Mouse (Mus musculus) MEL (cell line): ENCODE results near the gene Acot13. TPM values are rescaled to one million over a fixed set of nuclear protein-coding genes. Genes with fewer than 3 reads are reported as not detected.
"Not testable (repeated sequence)": the region's sequence is repeated elsewhere in the genome, so short reads cannot be mapped to it uniquely, and the experiment has no call there.

Experiments
- DNase-seq: peaks from one replicate; pipeline ENCODE4 v3.0.0; 2011; ENCODE audit warnings: low read depth, low spot score
- H3K27ac ChIP-seq: 2 replicates; pipeline ENCODE4 v1.5.1; 2012; ENCODE audit warnings: low read depth, mild to moderate bottlenecking, control low read depth, low read length, moderate library complexity; ENCODE audit not compliant: control insufficient read depth
- H3K27me3 ChIP-seq, 2 experiments: fragments of 150-350 bp in 1 of 2; sonication (generic) in 1 of 2; 2 replicates each; pipeline ENCODE4 v1.6.1; 2012; ENCODE audit warnings: low read length in 2 of 2, mild to moderate bottlenecking in 2 of 2, improper control_type of control experiment in 1 of 2, moderate library complexity in 1 of 2; ENCODE audit not compliant: insufficient read depth in 2 of 2, control insufficient read depth in 1 of 2
- H3K36me3 ChIP-seq, 2 experiments: 2 replicates each; pipeline ENCODE4 v1.6.1; 2012 to 2014; ENCODE audit warnings: low read length in 2 of 2, improper control_type of control experiment in 1 of 2, inconsistent platforms in 1 of 2, mild to moderate bottlenecking in 1 of 2; ENCODE audit not compliant: insufficient read depth in 2 of 2, control insufficient read depth in 1 of 2
- H3K4me1 ChIP-seq, 2 experiments: fragments of 150-350 bp in 1 of 2; sonication (generic) in 1 of 2; 2 replicates each; pipeline ENCODE4 v1.6.1; 2012; ENCODE audit warnings: low read length in 2 of 2, improper control_type of control experiment in 1 of 2, mild to moderate bottlenecking in 1 of 2; ENCODE audit not compliant: insufficient read depth in 2 of 2, control insufficient read depth in 1 of 2
- H3K4me3 ChIP-seq, 2 experiments: fragments of 150-350 bp in 1 of 2; sonication (generic) in 1 of 2; 2 replicates each; pipeline ENCODE4 v1.5.1; 2012; ENCODE audit warnings: low read depth in 2 of 2, low read length in 2 of 2, mild to moderate bottlenecking in 2 of 2, moderate library complexity in 2 of 2, control low read depth in 1 of 2, improper control_type of control experiment in 1 of 2; ENCODE audit not compliant: control insufficient read depth in 1 of 2, insufficient read depth in 1 of 2
- H3K79me2 ChIP-seq: 2 replicates; pipeline ENCODE4 v1.6.1; 2012; ENCODE audit warnings: mild to moderate bottlenecking, low read length, moderate library complexity; ENCODE audit not compliant: control insufficient read depth, poor library complexity, insufficient read depth
- H3K9ac ChIP-seq: 2 replicates; pipeline ENCODE4 v1.6.1; 2012; ENCODE audit warnings: low read depth, mild to moderate bottlenecking, control low read depth, low read length, moderate library complexity; ENCODE audit not compliant: control insufficient read depth, poor library complexity, severe bottlenecking
- H3K9me3 ChIP-seq: fragments of 150-350 bp; sonication (generic); replicated peaks from 2 replicates; pipeline ENCODE4 v1.6.1; 2012; ENCODE audit warnings: mild to moderate bottlenecking, low read length, improper control_type of control experiment, moderate library complexity; ENCODE audit not compliant: insufficient read depth
- NELFE ChIP-seq: IDR thresholded peaks from 2 replicates; pipeline ENCODE4 v1.6.1; 2011; ENCODE audit warnings: low read depth, low read length, improper control_type of control experiment
- POLR2A ChIP-seq, 2 experiments: IDR thresholded peaks; 2 replicates each; pipeline ENCODE4 v1.6.1; 2011 to 2012; ENCODE audit warnings: low read length in 2 of 2, mild to moderate bottlenecking in 2 of 2, control low read depth in 1 of 2, improper control_type of control experiment in 1 of 2, low read depth in 1 of 2, moderate library complexity in 1 of 2; ENCODE audit not compliant: control insufficient read depth in 1 of 2, insufficient read depth in 1 of 2, poor library complexity in 1 of 2
- TBP ChIP-seq: IDR thresholded peaks from 2 replicates; pipeline ENCODE4 v1.8.0; 2011; ENCODE audit warnings: low read depth, low read length, improper control_type of control experiment
- ZMIZ1 ChIP-seq: IDR thresholded peaks from 2 replicates; pipeline ENCODE4 v1.6.1; 2012; ENCODE audit warnings: low read depth, mild to moderate bottlenecking, inconsistent platforms, low read length, improper control_type of control experiment, moderate library complexity
- polyA plus RNA-seq, 2 experiments: library from polyadenylated mRNA; stranded (reverse) in 1 of 2; unstranded in 1 of 2; fragments of >175 nt in 1 of 2; fragments of >200 nt in 1 of 2; gene quantifications; 2 replicates each; pipeline versions ENCODE4 v1.2.1 to v1.2.4; 2012; ENCODE audit warnings: low replicate concordance in 2 of 2, low read depth in 1 of 2; ENCODE audit not compliant: insufficient read length in 2 of 2, insufficient read depth in 1 of 2, missing spikeins in 1 of 2
- total RNA-seq: library from RNA; depleted of rRNA; stranded (reverse); fragments of 300-350 nt; gene quantifications from 2 replicates; pipeline ENCODE4 v1.2.3, GENCODE M21; 2012; rRNA removed

The Acot13 gene
- total and polyA plus RNA-seq, 3 experiments, result 51.8 to 57.3 TPM; not detected in 1

- TF ChIP-seq ZMIZ1, result peak; percentile 79
- peak; percentile 54 for TF ChIP-seq NELFE
- peak; percentile 92 for TF ChIP-seq TBP
- peak in 1 of 2 experiments; percentile 66; a peak in 2 of 4 replicates for TF ChIP-seq POLR2A (IDR thresholded peaks at IDR 0.05; ENCODE audit: control insufficient read depth in 1 of 2, insufficient read depth in 1 of 2, low read depth in 1 of 2, low read length in 2 of 2, poor library complexity in 1 of 2)
- H3K9me3 ChIP-seq, H3K27ac ChIP-seq, H3K36me3 ChIP-seq, H3K9ac ChIP-seq, H3K4me3 ChIP-seq, H3K4me1 ChIP-seq, H3K27me3 ChIP-seq, H3K79me2 ChIP-seq: not testable (repeated sequence)
- DNase-seq, result peak; percentile 55
Measured at GRCm38 (mm10) chr13:24771482-24771881, 59.9 kb downstream of the Acot13 start.

Other genes with a start within 250 kb of the Acot13 start
- gene Ripor2, start 249.4 kb downstream of the Acot13 start, total RNA-seq, result 13.5 and 13.9 TPM in 2 replicates
- gene Ripor2, start 249.4 kb downstream of the Acot13 start, polyA plus RNA-seq, result 10 to 100 TPM in 1 of 2 experiments, not detected in 1; 18.5 TPM
- gene Armh2, start 90.3 kb downstream of the Acot13 start, total RNA-seq, result not detected in 2 replicates
- gene Armh2, start 90.3 kb downstream of the Acot13 start, polyA plus RNA-seq, result under 1 TPM in 1 of 2 experiments, not detected in 1; 0.19 TPM
- 119 and 127 TPM in 2 replicates for gene Gmnn, start 69.6 kb downstream of the Acot13 start, total RNA-seq
- gene Gmnn, start 69.6 kb downstream of the Acot13 start, polyA plus RNA-seq, result 100 to 1,000 TPM; 129 to 155 TPM
- 32.7 and 39.5 TPM in 2 replicates for gene BC005537, start 29.9 kb downstream of the Acot13 start, total RNA-seq
- 10 to 100 TPM; 48.8 to 62.6 TPM for gene BC005537, start 29.9 kb downstream of the Acot13 start, polyA plus RNA-seq
- gene Tdp2, start 139 bp upstream of the Acot13 start, total RNA-seq, result 33.1 and 36.9 TPM in 2 replicates
- 10 to 100 TPM in 1 of 2 experiments, not detected in 1; 45.3 TPM for gene Tdp2, start 139 bp upstream of the Acot13 start, polyA plus RNA-seq
- not detected in 2 replicates for gene D130043K22Rik, start 13.6 kb upstream of the Acot13 start, total RNA-seq
- not detected for gene D130043K22Rik, start 13.6 kb upstream of the Acot13 start, polyA plus RNA-seq
- gene Aldh5a1, start 106.1 kb upstream of the Acot13 start, total RNA-seq, result 0.04 and 0.07 TPM in 2 replicates
- gene Aldh5a1, start 106.1 kb upstream of the Acot13 start, polyA plus RNA-seq, result under 1 TPM in 1 of 2 experiments, not detected in 1; 0.15 TPM
- gene Gpld1, start 111.6 kb upstream of the Acot13 start, total RNA-seq, result 0.56 and 0.92 TPM in 2 replicates
- gene Gpld1, start 111.6 kb upstream of the Acot13 start, polyA plus RNA-seq, result under 1 TPM in 1 of 2 experiments, not detected in 1; 0.03 TPM
- gene Mrs2, start 188.8 kb upstream of the Acot13 start, total RNA-seq, result 16.6 and 19.1 TPM in 2 replicates
- gene Mrs2, start 188.8 kb upstream of the Acot13 start, polyA plus RNA-seq, result 10 to 100 TPM in 1 of 2 experiments, not detected in 1; 45.4 TPM
- not detected in 2 replicates for gene Dcdc2a, start 224.5 kb upstream of the Acot13 start, total RNA-seq
- not detected for gene Dcdc2a, start 224.5 kb upstream of the Acot13 start, polyA plus RNA-seq